Mouse (Mus musculus) heart, adult 8-10 months (tissue): ENCODE measurements around the gene Itgb4. TPM values are rescaled to one million over a fixed set of nuclear protein-coding genes. Genes with fewer than 3 reads are reported as not detected.
"Not testable (repeated sequence)": the region's sequence is repeated elsewhere in the genome, so short reads cannot be mapped to it uniquely, and the experiment has no call there.

ENCODE experiments used
- DNase-seq: peaks from one replicate; pipeline ENCODE4 v3.0.0; 2022; ENCODE audit warnings: low spot score
- total RNA-seq, 4 experiments: library from RNA; stranded (reverse); gene quantifications; 2 replicates each; pipeline ENCODE4 v1.2.4; 2022

Gene Itgb4
- total RNA-seq, 4 experiments from 2014 or later, result 2.3 to 3.1 (median 3.0) TPM

DNA sequence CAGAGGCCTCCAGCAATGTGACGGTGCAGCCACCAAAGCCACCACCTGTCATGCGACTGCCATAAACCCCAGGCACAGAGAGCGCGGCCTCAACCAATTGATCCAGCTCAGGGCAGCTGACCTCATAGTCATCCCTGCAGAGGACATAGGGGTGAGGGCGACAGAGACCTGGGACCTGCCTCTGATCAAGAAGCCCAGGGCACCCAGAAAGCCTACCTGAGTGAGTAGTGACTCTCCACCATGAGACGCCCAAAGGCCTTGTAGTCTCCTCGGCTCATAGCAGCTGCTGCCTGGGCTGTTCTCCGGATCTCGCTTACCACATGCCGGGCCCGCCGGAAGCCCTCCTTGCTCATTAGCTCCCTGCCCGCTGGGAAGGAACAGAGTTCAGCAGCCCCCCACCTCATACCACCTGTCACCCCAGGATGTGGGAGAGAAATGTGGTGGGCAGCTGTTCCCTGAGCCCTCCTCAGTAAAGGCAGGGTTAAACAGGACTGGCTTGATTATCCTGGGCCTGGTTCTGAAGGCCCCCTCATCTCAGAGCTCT lies 34.4 kb downstream of the Itgb4 start:
- DNase-seq, result no peak

DNA sequence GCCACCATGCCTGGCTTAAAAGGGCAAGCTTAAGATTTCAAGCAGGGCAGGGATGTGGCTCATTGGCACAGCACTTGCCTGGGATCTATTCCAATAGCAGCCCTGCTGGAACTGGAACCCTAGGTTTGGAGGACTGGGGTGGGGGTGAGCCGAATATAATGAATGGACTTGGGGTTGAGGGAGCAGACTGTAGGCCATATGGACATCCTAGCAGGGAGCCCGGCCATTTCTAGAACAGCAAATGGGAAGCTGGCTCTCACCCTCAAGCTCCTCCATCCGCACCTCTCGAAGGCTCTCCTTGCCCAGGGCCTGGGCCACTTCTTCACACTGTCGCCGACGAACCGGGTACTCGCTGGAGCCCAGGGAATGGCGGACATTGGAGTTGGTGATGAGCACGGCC lies 35.2 kb downstream of the Itgb4 start:
- DNase-seq, result no peak

DNA sequence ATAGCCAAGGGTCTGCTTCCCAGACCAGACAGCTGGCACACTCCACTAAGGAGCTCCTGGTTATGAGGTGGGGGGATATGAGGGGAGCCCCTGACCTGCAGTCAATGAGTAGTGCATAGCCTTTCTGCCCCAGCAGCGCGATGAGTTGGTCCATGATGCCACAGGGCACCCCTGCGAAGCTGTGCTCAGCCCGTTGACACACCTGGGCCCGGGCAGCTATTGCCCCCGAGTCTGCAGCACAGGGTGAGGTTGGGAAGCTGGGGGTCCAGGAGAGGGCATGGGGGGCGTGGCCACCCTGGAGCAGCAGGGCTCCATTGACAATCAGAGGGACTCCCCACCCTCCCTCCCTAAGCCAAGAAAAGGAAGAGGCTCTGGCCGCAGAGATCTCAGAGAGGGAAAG lies 35.6 kb downstream of the Itgb4 start:
- no peak for DNase-seq

DNA sequence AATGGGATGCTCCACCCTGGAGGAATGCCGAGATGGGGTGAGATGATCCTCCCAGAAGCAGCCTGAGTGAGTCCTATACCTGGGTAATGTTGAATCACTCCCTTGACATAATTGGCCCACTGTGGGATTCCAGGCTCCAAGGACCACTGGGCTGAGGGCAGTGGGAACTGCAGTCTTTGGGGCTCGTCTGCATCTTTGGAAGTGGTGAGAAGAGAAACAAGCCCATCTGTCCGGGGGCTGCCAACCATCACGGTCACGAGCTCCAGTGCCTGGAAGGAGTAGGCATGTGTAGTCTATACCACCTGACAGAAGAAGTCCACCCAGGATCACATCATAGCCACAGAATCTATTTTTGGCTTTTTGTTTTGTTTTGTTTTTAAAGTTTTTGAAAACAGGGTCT lies 36.4 kb downstream of the Itgb4 start:
- DNase-seq, result no peak

DNA sequence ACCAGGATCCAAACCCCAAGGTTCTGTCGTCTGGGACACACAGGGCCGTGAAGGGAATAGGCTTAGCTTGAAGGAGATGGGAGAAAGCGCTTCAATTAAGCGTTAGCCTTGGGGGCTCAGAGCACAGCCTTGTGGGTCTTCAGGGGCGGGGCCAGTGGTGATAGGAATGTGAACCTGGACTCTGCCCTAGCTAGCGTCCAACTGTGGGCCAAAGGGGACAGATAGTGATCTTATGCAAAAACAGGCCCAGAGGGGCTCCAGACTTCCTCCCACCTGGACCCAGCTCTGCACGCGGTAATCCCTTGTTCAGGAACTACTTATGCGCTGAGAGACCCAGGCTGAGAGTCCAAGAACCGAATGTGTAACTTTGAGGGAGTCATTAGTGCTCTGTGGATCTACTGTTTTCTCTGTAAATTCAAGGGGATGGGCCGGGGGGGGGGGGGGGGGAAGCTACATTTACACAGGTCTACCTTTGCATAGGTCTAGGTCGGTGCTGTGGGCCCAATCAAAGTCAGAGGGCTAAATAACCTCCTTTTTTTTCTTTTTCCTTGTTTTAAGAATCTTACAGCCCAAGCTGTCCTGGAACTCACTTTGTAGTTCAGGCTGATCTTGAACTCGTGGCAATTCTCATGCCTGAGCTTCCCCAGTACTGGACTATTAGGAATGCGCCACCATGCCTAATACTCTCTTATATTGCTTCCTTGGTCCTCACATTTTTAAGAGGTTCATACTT lies 37.2 kb downstream of the Itgb4 start:
- DNase-seq, result no peak

DNA sequence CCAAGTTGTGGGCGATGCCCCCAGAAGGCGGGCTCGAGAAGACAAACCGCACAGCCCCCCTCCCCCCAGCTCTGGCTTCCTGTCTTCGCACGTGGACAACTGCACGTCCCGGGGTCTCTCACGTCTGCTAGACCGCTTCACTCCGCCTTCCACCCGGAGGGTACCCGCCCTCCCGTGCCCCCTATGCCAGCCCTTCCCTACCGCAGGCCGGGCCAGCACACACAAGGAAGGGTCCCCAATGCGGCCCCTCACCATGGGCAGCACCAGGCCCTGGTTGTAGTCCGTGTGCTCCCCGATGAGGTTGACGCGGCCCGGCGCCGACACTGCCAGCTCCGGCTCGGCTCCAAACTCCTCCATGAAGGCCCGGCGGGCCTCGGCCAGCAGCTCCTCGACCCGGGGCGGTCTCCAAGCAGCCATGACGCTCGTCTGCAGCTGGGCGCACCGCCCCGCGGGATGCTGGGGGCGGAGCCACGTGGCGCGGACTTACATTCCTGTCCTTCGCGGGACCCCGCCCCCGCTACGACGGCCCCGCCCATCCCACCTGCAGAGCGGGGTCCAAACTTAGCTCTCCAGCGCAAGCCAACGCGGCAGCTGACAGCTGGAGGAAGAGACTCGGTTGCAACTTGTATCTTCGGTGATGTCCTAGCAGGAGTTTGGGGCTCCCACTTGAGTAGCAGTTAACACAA lies 37.9 kb downstream of the Itgb4 start, which contains the start of gene Galk1:
Gene Galk1 (minus strand): TSS at position 458 of the 686 bp plus-strand sequence.
- peak; percentile 78 for DNase-seq

DNA sequence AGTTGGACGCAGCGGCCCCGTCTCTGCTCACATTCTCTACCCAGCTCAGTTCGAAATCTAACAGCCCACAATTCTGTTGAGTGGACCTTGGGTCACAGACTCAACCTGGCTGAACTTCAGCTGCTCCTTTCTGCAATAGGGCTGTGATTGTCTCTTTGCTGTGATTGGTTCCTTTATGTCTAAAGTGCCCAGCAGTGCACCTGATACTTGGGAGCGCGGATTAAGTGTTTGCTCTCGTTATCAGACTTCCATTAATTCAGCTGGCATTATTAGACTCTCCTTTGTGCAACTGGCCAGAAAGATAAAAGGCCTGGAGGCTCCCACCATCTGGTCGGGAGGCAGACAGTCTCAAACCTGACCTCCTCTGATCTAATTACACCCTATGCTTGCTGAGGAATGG lies 40.3 kb downstream of the Itgb4 start:
- DNase-seq, result no peak

DNA sequence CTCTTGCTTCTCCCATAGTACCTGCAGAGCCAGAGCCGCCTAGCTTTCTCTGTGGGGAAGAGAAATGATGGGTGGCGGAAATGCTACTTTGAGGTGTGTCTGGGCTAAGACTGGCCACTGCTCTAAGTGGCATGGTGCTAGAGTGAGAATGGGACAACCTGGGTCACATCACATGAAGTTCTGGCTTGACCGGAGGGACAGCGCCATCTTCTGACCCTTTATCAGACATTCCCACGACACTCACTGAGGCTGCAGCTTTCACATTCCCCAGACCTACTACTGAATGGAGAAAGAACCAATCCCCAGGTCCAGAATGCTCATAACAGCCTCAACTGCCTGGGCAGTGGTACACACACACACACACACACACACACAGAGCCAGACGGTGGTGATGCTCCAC lies 43.6 kb downstream of the Itgb4 start:
- DNase-seq, result no peak

DNA sequence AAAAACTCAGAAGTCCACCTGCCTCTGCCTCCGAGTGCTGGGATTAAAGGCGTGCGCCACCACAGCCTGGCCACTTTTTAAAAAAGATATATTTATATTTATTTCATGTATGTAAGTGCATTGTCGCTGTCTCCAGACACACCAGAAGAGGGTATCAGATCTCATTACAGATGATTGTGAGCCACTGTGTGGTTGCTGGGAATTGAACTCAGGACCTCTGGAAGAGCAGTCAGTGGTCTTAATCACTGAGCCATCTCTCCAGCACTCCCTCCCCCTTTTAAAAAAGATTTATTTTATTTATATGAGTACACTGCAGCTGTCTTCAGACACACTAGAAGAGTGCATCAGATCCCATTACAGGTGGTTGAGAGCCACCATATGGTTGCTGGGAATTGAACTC lies 44.4 kb downstream of the Itgb4 start:
- not testable (repeated sequence) for DNase-seq

DNA sequence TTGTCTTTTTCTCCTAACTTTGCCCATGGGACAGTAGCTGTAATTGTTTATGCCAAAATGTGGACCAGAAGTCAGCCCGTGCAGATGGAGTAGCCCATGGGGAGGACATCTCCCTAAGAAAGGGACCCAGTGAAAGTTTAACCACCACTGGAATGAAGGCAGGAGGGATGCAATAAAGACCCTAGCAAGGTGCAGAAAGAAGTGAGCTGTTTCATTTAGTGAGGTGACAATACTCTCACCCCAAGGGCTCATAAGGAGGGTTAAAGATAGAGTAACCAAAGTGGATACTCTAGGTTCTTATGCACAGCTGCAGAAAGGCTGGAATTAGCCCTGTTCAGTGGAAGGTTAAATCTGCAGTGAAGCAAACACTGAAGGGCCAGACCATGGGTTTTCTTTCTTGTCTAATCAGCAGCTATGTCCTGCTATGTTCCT lies 44.9 kb downstream of the Itgb4 start:
- DNase-seq, result no peak

DNA sequence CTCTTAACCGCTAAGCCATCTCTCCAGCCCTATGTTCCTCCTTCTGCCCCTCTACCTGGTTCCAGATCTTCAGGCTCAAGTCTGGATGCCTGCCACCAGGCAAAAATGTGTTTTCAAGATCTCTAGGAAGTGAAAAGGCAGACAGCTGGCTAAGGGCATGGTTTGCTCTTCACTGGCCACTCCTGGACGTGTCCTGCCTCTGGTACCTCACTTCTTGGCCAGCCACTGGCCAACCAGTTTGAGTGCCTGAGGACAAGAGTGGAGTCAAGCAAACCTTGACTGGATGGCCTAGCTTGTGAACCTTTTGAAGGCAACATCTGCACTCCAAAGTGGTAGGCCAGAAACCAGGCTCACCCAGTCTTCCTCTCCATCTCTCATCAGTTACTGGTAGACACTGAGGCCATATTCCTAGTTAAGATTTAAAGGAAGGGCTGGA lies 45.5 kb downstream of the Itgb4 start:
- no peak for DNase-seq

DNA sequence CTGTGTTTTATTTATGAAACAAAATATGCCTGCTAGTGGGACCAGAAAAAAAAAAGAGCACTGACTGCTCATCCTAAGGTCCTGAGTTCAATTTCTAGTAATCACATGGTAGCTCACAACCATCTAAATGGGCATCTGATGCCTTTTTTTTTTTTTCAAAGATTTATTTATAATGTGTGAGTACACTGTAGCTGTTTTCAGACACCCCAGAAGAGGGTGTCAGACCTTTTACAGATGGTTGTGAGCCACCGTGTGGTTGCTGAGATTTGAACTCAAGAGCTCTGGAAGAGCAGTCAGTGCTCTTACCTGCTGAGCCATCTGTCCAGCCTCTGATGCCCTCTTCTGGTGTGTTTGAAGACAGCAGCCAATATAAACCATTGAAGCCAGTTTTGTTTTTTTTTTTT lies 46.0 kb downstream of the Itgb4 start:
- DNase-seq, result no peak

DNA sequence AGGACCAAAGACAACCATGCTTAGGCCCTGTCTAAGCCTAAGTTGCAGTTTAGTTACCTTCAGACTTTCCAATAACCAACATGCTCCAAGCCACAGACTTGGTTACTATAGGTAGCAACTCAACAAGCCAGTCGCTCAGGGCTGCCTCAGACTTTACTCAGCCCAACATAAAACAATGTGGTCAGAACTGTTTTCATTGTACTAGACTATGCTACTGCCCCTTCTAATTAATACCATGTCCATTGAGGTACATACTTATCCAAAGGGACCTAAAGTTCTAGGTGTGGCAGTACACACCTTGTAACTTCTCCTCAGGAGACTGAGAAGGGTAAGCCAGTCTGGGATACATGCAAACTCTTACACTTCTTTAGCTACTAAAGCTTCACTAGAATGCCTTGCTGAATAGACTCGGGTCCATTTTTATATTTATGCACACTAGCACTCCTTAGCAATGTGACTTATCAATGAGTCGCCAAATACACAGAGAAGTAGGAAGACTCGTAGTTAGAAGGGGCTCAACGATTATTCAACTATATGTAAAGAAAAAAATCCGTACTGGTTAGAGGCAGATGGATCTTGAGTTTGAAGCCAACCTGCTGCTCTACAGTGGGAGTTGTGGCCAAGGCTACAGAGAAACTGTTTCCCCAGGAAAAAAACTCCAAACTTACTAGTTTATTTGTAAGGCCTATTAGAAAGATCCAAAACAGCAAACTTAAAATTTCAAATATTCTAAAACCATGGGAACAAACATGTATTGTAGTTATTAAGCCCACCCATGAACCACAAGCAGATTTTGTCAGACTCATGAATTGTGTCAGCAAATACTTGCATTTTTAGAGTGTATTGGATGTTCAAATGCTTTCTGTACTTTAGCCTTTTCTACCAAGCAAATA lies 47.1 kb downstream of the Itgb4 start:
- no peak for DNase-seq

DNA sequence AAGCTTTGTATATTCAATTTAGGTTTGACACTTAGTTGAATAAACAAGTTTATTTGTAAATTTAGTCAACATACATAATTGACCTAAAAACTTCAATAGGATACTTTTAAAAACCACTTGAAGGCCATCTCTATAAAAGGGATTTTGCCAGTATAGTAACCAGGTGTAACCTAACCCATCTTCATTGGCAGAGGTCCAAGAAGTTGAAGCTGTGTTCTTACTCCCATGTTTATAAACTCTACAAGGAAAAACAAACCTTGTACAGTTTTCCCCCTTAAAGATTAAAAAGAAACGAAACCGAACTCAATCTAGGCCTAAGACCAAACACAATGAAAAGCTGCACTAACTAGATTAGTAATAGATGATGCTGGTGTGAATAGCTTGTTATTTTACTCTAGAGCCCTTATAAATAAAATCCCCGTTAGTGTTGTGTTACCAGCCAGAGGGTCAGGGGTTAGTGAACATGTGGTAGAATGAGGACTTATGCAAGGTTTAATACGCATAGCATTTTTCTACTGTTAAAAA lies 47.8 kb downstream of the Itgb4 start:
- DNase-seq, result no peak

DNA sequence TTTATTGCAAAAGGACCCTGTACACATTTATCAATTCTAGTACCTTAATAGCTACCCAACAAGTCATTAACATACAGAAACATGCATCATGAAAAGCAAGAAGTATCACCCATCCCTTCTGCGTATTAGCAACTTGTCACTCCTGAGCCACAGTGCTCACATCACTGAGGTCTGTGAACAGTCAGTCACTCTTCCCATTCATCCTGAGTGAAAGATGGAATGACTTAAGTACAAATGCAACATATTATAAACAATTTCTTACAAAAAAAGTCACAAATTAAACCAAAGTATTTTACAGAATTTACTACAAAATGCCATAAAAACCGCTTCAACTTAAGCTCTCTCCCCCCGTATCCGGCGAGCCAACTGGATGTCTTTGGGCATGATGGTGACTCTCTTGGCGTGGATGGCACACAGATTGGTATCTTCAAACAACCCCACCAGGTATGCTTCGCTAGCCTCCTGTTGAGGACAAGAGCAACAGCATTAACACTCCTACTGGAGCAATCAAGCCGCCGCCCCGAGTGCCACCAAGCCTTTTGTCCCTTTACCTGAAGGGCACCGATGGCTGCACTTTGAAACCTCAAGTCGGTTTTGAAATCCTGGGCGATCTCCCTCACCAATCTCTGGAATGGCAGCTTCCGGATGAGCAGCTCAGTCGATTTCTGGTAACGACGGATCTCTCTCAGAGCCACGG lies 48.7 kb downstream of the Itgb4 start:
- not testable (repeated sequence) for DNase-seq

DNA sequence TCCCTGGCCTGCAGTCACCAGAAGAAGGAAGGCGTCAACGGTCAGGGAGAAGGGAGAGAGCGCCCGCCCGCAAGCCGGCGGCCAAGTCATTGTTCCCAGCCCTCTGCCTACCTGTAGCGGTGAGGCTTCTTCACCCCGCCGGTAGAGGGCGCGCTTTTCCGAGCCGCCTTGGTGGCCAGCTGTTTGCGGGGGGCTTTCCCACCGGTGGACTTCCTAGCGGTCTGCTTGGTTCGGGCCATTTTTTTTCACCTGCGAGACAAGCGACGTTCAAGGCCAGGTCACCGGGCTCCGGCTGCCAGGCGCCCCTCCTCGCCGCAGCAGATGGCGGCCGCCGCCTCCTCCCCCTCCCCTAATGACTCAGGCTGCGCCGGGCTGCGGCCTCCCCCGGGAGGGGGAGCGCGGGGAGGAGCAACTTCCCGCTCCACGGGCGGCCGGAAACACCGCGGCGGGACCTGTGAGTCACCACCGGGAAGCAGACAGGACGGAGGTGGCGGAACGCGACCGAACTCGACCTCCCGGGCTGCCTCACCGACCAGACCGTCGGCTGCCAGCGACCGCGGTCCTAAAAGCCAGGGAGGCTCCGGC lies 49.4 kb downstream of the Itgb4 start:
- peak; percentile 76 for DNase-seq

DNA sequence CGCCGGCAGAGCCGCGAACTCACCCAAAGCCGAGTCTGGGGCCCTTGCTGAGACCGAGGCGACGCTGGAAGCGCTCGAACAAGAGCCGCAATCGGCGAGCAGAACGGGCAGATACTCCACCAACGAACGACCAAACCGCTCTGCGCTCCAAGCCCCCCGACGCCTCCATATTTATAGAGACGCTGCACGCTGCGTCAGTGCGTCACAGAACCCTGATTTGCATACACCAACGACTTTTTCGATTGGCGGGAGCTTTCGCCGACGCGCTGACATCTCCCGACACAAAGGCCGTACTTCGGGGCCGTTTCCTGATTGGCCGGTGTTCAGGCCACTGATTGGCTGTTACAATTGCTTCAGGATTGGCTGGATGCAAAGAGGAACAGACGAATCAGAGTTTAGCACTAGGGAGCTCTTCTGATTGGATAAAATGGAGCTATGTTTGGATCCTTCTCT lies 49.9 kb downstream of the Itgb4 start:
- peak; percentile 97 for DNase-seq

DNA sequence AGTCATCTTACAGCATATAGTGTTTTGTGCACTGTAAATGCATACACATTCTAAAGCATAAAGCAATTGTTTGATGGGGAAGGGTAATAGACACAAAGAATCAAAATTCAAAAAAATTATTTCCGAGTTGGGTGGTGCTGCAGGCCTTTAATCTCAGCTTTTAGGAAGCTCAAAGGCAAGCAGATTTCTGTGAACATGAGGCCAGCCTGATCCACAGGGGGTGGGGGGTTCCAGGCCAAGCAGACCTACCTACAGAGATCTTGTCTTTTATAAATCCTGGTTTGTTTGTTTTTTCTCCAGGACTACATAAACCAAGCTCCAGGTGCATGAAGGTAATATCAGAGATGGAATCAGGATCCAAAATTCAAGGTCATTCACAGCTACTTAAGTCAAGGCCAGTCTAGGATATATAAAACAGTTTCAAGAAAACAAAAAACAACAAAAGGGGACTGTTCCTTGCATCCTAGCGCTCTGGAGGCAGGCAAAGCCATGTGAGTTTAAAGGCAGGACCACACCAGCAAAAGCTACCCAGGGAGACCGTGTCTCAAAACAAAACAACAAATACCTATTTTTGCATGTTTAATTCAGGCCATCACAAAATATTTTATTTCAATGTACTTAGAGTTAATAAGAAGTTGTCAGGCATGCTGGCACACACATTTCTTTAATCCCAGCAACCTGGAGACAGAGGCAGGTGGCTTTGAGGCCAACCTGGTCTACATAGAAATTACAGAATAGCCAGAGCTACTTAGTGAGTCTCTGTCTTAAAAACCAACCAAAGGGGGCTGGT lies 50.7 kb downstream of the Itgb4 start:
- no peak for DNase-seq

DNA sequence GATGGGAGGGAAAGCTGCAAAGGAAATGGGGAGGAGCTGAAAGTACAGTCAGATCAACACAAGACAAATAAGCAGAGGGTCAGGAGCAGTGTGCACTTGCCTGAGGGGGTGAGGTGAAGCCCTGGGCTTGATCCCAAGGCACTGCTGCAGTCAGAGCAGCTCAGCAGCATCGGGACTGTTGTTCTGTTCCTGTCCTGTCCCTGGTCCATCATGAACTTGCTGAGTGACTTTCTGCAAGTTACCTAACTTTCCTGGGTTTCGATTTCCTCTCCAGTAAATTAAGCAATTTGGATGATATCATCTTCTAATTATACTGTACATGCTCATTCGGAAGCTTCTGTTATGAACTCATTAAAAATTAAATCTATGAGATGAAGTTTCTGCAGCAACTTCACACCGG lies 53.2 kb downstream of the Itgb4 start, which contains the start of gene H3f3b:
Gene H3f3b (minus strand): TSS at position 207 of the 400 bp plus-strand sequence.
- DNase-seq, result no peak
